Mouse (Mus musculus) kidney, adult 2 months (tissue): ENCODE data around the gene BC049352. TPM values are rescaled to one million over a fixed set of nuclear protein-coding genes. Genes with fewer than 3 reads are reported as not detected.

Experiments used
- DNase-seq: peaks from one replicate; pipeline ENCODE4 v3.0.0; 2021
- H3K27ac ChIP-seq: fragments of 200-500 bp; 2 replicates; pipeline ENCODE4 v1.5.1; 2012; ENCODE audit warnings: low read depth, low read length, control low read depth, inconsistent platforms; ENCODE audit not compliant: insufficient read depth
- H3K27me3 ChIP-seq: fragments of 200-500 bp; replicated peaks from 2 replicates; pipeline ENCODE4 v1.6.1; 2012; ENCODE audit warnings: mild to moderate bottlenecking, moderate library complexity, low read length, inconsistent platforms; ENCODE audit not compliant: control insufficient read depth, insufficient read depth
- H3K36me3 ChIP-seq: fragments of 200-500 bp; 2 replicates; pipeline ENCODE4 v1.6.1; 2012; ENCODE audit warnings: mild to moderate bottlenecking, moderate library complexity, low read length, inconsistent platforms; ENCODE audit not compliant: control insufficient read depth, insufficient read depth
- H3K4me1 ChIP-seq: fragments of 200-500 bp; 2 replicates; pipeline ENCODE4 v1.6.1; 2011; ENCODE audit warnings: low read length; ENCODE audit not compliant: control insufficient read depth, insufficient read depth
- H3K4me3 ChIP-seq: fragments of 200-500 bp; 2 replicates; pipeline ENCODE4 v1.5.1; 2011; ENCODE audit warnings: mild to moderate bottlenecking, low read depth, low read length, control low read depth; ENCODE audit not compliant: insufficient read depth
- CTCF ChIP-seq: fragments of 200-500 bp; conservative IDR thresholded peaks from 2 replicates; pipeline ENCODE4 v1.5.1; 2011; ENCODE audit warnings: low read depth, mild to moderate bottlenecking, control low read depth, low read length, moderate library complexity, mixed read lengths; ENCODE audit not compliant: insufficient read depth, insufficient read length
- POLR2A ChIP-seq: fragments of 200-500 bp; IDR thresholded peaks from one replicate; pipeline ENCODE4 v1.6.1; 2011; ENCODE audit warnings: low read depth, low read length, control low read depth
- WGBS: fragments of 180-500 bp; shearing (Covaris S2); methylation state at CpG from one replicate; pipeline ENCODE4 v1.1.7; 2018; 5-methylcytosine and 5-hydroxymethylcytosine counted together
- polyA plus RNA-seq: library from polyadenylated mRNA; depleted of rRNA; stranded (reverse); fragments of >200 nt; gene quantifications from 2 replicates; pipeline ENCODE4 v1.2.3, GENCODE M21; 2012; rRNA removed

Gene BC049352
- polyA plus RNA-seq, 1 experiment, result 2.9 TPM

DNA sequence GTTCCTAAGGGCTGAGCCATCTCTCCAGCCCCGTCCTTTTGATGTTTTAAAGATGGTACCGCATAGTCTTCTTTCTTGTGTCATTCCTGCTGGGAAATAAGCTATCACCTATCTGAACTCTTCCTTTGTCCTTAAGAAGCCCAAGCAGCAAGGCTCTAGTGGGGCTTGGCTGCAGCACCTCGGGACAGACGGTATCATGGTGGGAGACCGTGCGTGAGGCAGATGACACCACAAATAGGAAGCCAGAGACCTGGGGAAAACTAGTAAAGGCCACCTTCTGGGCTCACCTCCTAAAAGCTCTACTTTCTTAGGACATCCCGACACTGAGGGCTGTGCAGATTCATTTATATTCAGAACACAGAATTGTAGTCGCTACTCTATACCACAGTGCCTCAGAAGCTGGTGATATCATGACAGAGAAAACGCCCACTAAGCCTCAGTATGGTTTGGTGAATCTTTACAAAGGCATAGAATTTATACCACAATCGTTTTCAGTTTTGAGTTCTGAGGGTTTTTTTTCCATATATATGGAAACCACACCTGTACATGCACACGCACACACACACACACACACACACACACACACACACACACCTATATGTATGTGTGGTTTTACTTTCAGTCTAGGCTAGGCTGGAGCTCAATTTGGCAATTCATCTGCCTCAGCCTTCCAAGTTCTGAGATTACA, 109.8 kb downstream of the BC049352 start:
- H3K36me3 ChIP-seq, result no peaks in the 10 kb centered on the region
- no peak overlapping the region for H3K4me3 ChIP-seq
- 86% methylated on average over 11 of the region's 11 CpGs for WGBS
- H3K4me1 ChIP-seq, result no peaks in the 10 kb centered on the region
- no peaks in the 10 kb centered on the region for H3K27me3 ChIP-seq
- no peak overlapping the region for H3K27ac ChIP-seq
- TF ChIP-seq POLR2A (no peak), CTCF (no peak)
- no peak for DNase-seq

DNA sequence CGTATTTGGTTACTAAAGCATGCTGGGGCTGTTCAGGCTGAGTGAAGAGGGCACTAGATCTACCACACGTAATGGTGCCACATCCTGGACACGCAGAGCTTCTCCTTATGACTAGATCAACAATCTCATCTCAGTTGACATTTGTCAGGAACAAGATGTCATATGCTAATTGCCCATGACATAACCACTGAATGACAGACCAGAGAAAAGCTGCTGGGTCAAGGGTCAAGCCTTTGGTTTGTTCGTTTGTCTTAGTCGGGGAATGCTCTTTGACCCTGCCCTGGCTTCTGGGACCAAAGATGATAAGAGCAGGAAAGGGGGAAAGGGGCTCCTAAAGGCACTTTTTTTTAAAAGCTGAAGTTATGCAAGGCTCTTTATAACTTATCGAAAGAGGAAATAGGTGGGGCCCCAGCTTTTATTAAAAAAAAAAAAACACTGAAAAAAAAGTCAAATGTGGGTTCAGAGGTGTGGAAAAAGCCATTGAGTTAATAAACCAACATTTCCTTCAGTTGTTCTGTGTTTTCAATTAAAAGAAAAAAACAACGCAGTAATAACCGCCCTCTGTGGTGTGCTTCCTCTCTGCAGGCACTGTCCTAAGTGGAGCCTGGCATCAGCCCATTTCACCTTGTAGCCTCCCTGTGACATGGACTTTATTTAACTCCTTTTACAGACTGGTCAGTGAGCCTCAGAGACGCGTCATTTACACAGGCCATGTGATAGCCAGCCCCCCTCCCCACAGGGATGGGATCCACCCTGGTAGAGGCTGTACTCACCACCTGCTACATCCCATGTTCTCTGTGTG, 112.6 kb downstream of the BC049352 start:
- DNase-seq, result peak; percentile 8
- no peak overlapping the region for H3K4me3 ChIP-seq
- H3K27me3 ChIP-seq, result no peaks in the 10 kb centered on the region
- 50% methylated on average over 10 of the region's 10 CpGs for WGBS
- no peaks in the 10 kb centered on the region for H3K4me1 ChIP-seq
- TF ChIP-seq CTCF (no peak), POLR2A (no peak)
- H3K27ac ChIP-seq, result no peak overlapping the region
- H3K36me3 ChIP-seq, result no peaks in the 10 kb centered on the region

DNA sequence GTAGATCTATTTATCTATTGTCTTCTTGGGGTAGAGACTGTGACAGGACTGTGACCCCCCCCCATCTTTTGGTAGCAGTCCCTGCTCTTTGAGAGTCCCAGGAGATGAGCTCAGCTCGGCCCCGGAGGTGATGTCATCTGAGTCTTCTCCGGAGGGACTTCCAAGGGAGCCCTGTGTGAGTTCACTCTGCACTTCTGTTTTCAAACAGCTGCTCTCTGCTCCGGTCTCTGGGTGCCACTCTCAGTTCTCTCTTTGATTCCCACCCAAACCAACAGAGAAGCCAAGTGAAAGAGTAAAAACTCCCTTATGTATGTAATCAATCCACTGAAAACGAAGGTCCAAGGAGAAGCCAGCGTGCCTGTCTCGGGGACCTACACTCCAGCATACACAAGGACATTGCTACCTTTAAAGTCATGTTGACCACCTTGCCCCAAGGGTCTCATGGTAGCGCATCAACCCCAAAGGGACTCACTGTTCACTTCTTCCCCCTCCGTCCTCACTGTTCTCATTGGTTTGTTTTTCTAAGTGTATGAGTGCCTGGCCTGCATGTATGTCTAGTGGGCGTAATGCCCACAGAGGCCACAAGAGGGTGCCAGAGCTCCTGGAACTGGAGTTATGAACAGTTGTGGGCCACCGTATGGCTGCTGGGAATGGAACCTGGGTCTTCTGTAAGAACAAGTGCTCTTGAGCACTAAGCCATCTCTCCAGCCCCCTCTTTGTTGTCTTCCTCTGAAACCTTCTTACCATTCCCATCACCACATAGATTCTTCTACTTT, 117.6 kb downstream of the BC049352 start:
- Histone ChIP-seq H3K27me3 (no peaks in the 10 kb centered on the region), H3K4me1 (peaks cover 5% of the 10 kb centered on the region; the same call in 1 of the 2 replicates), H3K27ac (no peak overlapping the region), H3K36me3 (no peaks in the 10 kb centered on the region), H3K4me3 (no peak overlapping the region)
- DNase-seq, result peak; percentile 42
- no peak for TF ChIP-seq POLR2A
- TF ChIP-seq CTCF, result peak; percentile 68
- WGBS, result 78% methylated on average over 11 of the region's 11 CpGs

Other genes starting within 250 kb of the BC049352 start
- gene Ube4a, start 216.4 kb upstream of the BC049352 start, polyA plus RNA-seq, result 15.9 and 18.3 TPM in 2 replicates
- 0.57 and 3.2 TPM in 2 replicates for gene Cd3g, start 201.6 kb upstream of the BC049352 start, polyA plus RNA-seq
- gene Cd3d, start 200.2 kb upstream of the BC049352 start, polyA plus RNA-seq, result 0.19 and 2.9 TPM in 2 replicates
- 0.52 and 3.6 TPM in 2 replicates for gene Cd3e, start 172.4 kb upstream of the BC049352 start, polyA plus RNA-seq
- gene Mpzl2, start 142.2 kb upstream of the BC049352 start, polyA plus RNA-seq, result 18.8 TPM in 2 replicates
- 2.6 TPM in 2 replicates for gene Mpzl3, start 126.8 kb upstream of the BC049352 start, polyA plus RNA-seq
- 0.08 and 0.53 TPM in 2 replicates for gene Jaml, start 102.8 kb upstream of the BC049352 start, polyA plus RNA-seq
- 0.45 and 0.58 TPM in 2 replicates for gene Scn2b, start 64.2 kb upstream of the BC049352 start, polyA plus RNA-seq
- gene Scn4b, start 43.6 kb upstream of the BC049352 start, polyA plus RNA-seq, result 13.3 and 13.8 TPM in 2 replicates
- 1.2 and 1.5 TPM in 2 replicates for gene Tmprss4, start 22.1 kb downstream of the BC049352 start, polyA plus RNA-seq
- gene Il10ra, start 87.1 kb downstream of the BC049352 start, polyA plus RNA-seq, result 3.3 and 5.3 TPM in 2 replicates
- gene Tmprss13, start 137.1 kb downstream of the BC049352 start, polyA plus RNA-seq, result 0.56 and 0.64 TPM in 2 replicates
- 16.3 and 20.3 TPM in 2 replicates for gene Fxyd6, start 188.2 kb downstream of the BC049352 start, polyA plus RNA-seq
- gene Fxyd2, start 217.7 kb downstream of the BC049352 start, polyA plus RNA-seq, result 8,481 and 8,923 TPM in 2 replicates
- gene Dscaml1, start 244.6 kb downstream of the BC049352 start, polyA plus RNA-seq, result 0.43 and 0.80 TPM in 2 replicates